Mouse (Mus musculus) forebrain, embryonic 14.5 days (tissue): ENCODE measurements around the gene Col13a1. TPM values are rescaled to one million over a fixed set of nuclear protein-coding genes. Genes with fewer than 3 reads are reported as not detected.

Experiments used
- ATAC-seq: fragments of 200-750 bp; cut with Nextera tagmentation; 2 replicates; pipeline ENCODE4 v1.8.0; 2017; ENCODE audit warnings: mild to moderate bottlenecking, moderate library complexity
- DNase-seq: peaks from one replicate; pipeline ENCODE4 v3.0.0-alpha.2; 2015; ENCODE audit warnings: low spot score
- H3K27ac ChIP-seq: fragments of 300-500 bp; sonication (generic); 2 replicates; pipeline ENCODE4 v1.5.1; 2014; ENCODE audit warnings: low read depth, mild to moderate bottlenecking, control low read depth, low read length, moderate library complexity
- H3K27me3 ChIP-seq: fragments of 300-500 bp; sonication (generic); replicated peaks from 2 replicates; pipeline ENCODE4 v1.6.1; 2014; ENCODE audit warnings: low read length, control low read depth, mixed read lengths; ENCODE audit not compliant: control insufficient read depth, insufficient read depth
- H3K36me3 ChIP-seq: fragments of 300-500 bp; sonication (generic); 2 replicates; pipeline ENCODE4 v1.6.1; 2014; ENCODE audit warnings: low read length, control low read depth; ENCODE audit not compliant: control insufficient read depth, insufficient read depth
- H3K4me1 ChIP-seq: fragments of 300-500 bp; sonication (generic); 2 replicates; pipeline ENCODE4 v1.6.1; 2014; ENCODE audit warnings: antibody characterized with exemption, low read length, control low read depth; ENCODE audit not compliant: control insufficient read depth, insufficient read depth
- H3K4me2 ChIP-seq: fragments of 300-500 bp; sonication (generic); 2 replicates; pipeline ENCODE4 v1.6.1; 2014; ENCODE audit warnings: mild to moderate bottlenecking, control low read depth, low read length
- H3K4me3 ChIP-seq: fragments of 300-500 bp; sonication (generic); 2 replicates; pipeline ENCODE4 v1.5.1; 2014; ENCODE audit warnings: low read depth, low read length, control low read depth
- H3K9ac ChIP-seq: fragments of 300-500 bp; sonication (generic); 2 replicates; pipeline ENCODE4 v1.6.1; 2014; ENCODE audit warnings: mild to moderate bottlenecking, low read length, control low read depth, moderate library complexity
- H3K9me3 ChIP-seq: fragments of 300-500 bp; sonication (generic); replicated peaks from 2 replicates; pipeline ENCODE4 v1.6.1; 2016; ENCODE audit warnings: low read length, control low read depth, mixed read lengths; ENCODE audit not compliant: control insufficient read depth
- WGBS: fragments of 180-500 bp; shearing (Covaris S2); extraction: QIAGEN DNeasy Blood & Tissue Kit; methylation state at CpG from one replicate; pipeline ENCODE4 v1.1.7; 2014; 5-methylcytosine and 5-hydroxymethylcytosine counted together
- polyA plus RNA-seq: library from polyadenylated mRNA; unstranded; fragments of >200 nt; fragmentation: Nextera tagmentation; extraction: Ambion mirVana; gene quantifications from 2 replicates; pipeline ENCODE4 v1.2.1, GENCODE M21; 2014

Gene Col13a1
- polyA plus RNA-seq, 1 experiment from 2014 or later: 0.41 TPM

DNA sequence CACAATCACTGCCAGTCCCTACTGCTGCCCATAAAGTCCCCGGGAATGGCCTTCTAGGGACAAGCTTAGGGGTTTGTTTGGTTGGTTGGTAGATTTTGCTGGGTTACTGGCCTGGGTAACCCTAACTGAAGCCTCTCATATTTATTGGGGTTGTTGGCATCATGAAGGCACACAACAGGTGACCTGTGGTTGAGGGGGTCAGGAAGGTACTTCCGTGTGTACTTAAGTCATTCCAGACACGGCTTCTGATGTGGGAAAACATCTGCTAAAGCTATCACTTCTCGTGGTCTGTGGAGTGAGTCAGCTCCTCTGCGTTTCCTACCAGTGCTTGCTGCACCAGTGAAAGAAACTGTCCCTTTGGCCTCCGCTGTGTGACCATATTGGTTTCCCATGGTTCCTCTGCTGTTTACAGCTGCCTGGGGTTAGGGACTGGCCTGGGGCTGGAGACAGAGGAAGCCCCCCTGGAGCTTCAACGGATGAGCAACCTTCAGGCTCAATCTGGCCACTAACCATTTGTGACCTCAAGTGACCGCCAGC is 123.7 kb downstream of the Col13a1 start:
- no peak overlapping the region for H3K4me2 ChIP-seq
- H3K27ac ChIP-seq: no peak overlapping the region
- DNase-seq (no peak), ATAC-seq (no peak)
- H3K27me3 ChIP-seq: no peaks in the 10 kb centered on the region
- WGBS: 87% methylated on average over 8 of the region's 8 CpGs
- no peak overlapping the region for H3K9ac ChIP-seq
- no peak overlapping the region for H3K4me3 ChIP-seq
- H3K9me3 ChIP-seq: no peaks in the 10 kb centered on the region
- no peaks in the 10 kb centered on the region for H3K36me3 ChIP-seq
- H3K4me1 ChIP-seq: no peaks in the 10 kb centered on the region

DNA sequence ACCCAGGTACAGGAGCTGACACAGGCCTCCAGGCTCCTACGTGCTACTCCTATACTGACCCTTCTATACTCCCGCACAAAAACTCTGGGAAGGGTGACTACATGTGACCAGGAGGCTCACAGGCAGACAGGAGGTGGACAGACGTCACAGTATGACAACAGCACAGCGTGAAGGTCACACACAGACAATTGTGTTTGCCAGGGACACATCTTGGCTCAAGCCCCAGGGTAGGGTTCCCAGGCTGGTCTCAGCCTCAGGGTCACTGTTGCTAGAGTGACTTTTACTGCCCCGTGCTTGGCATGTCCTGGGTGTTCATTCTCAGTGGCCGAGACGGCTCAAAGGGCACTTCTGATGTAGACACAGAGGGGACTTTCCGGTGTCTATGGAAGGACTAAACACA is 126.1 kb downstream of the Col13a1 start:
- Histone ChIP-seq H3K27me3 (no peaks in the 10 kb centered on the region), H3K4me2 (no peak overlapping the region), H3K27ac (no peak overlapping the region), H3K36me3 (no peaks in the 10 kb centered on the region), H3K4me1 (no peaks in the 10 kb centered on the region), H3K4me3 (no peak overlapping the region), H3K9me3 (no peaks in the 10 kb centered on the region), H3K9ac (no peak overlapping the region)
- no peak for ATAC-seq
- 84% methylated on average over 8 of the region's 8 CpGs for WGBS
- DNase-seq: no peak

DNA sequence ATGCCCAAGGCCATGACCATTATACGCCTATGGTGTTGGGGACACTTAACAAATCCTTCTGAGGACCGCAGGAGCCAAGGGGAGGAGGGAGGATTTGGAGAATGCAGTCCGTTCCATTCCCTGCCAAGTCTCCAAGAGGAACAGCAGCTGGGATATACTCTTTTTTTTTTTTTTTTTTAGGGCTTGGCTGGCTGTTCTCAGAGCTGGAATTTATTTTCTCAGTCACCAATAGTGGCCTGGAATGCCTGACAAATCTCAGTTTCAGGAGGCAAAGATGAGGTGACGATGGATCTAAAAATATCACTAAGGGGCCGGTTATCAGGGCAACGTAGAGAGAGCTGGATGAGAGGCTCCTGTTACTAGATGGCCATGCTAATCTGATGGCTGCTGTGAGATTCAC is 130.4 kb downstream of the Col13a1 start:
- no peaks in the 10 kb centered on the region for H3K36me3 ChIP-seq
- no peaks in the 10 kb centered on the region for H3K27me3 ChIP-seq
- ATAC-seq (no peak), DNase-seq (no peak)
- no peak overlapping the region for H3K4me2 ChIP-seq
- no peaks in the 10 kb centered on the region for H3K9me3 ChIP-seq
- no peak overlapping the region for H3K9ac ChIP-seq
- no peak overlapping the region for H3K4me3 ChIP-seq
- H3K4me1 ChIP-seq: no peaks in the 10 kb centered on the region
- WGBS: 92% methylated on average over 6 of the region's 6 CpGs
- no peak overlapping the region for H3K27ac ChIP-seq

DNA sequence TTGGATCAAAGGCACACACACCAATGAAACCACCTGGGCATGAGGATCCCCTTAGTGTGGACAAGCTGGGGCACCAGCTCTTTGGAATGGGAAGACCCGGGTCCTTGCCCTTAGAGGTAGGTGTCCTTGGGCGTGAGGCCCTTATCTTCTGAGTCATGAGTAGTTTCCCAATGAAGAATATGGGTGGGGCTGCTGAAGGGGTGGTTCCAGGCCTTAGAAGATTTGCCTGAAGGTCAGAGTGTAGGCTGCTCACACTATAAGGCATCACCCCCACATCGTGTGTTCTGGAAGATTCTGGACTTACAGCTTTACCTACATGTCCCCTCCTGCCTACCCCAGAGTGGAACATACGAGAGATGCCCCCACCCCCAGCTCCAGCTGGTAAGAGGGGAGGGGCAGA is 133.4 kb downstream of the Col13a1 start:
- Histone ChIP-seq H3K4me2 (no peak overlapping the region), H3K27me3 (no peaks in the 10 kb centered on the region), H3K9me3 (no peaks in the 10 kb centered on the region), H3K36me3 (no peaks in the 10 kb centered on the region), H3K4me1 (no peaks in the 10 kb centered on the region), H3K4me3 (no peak overlapping the region), H3K9ac (no peak overlapping the region), H3K27ac (no peak overlapping the region)
- WGBS: 87% methylated on average over 4 of the region's 4 CpGs
- no peak for ATAC-seq
- DNase-seq: no peak

DNA sequence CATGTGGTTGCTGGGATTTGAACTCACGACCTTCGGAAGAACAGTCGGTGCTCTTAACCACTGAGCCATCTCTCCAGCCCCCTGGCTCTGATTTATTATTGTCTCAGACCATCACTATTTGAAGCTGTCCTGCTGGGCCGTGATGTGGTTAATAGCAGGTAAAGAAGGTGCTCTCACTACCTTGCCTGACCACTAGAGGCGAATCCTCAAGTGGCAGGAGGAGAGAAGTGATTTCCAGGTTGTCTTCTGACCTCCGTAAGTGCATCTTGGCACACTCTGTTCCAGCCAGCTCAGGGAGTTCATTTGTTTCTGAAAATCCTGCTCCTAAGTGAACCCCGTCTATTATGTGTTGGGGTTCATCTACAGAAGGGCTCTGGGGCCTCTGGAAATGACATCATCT is 134.4 kb downstream of the Col13a1 start:
- DNase-seq: no peak
- Histone ChIP-seq H3K27me3 (no peaks in the 10 kb centered on the region), H3K4me3 (no peak overlapping the region), H3K9me3 (no peaks in the 10 kb centered on the region), H3K27ac (no peak overlapping the region), H3K4me1 (no peaks in the 10 kb centered on the region), H3K9ac (no peak overlapping the region), H3K36me3 (no peaks in the 10 kb centered on the region), H3K4me2 (no peak overlapping the region)
- ATAC-seq: no peak
- 77% methylated on average over 7 of the region's 7 CpGs for WGBS

DNA sequence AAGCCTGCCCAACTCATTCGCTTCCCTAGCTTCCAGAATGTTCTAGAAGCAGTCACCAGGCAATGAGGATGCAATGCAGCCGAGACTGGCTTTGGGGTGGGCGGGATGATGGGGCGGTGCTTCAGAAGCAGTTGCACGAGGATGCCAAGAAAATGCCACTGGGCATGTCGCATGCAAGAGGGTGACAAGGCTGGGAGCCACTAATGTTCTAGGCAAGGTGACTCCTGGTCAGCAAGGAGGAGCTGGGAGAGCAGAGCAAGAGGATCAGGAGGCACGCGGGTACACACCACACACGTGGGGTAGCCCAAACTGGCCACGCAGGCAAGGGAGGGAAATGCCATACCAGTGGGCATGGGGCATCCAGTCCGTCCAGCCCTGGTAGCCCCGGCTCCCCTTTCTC is 136.6 kb downstream of the Col13a1 start:
- H3K36me3 ChIP-seq: no peaks in the 10 kb centered on the region
- H3K9ac ChIP-seq: no peak overlapping the region
- no peaks in the 10 kb centered on the region for H3K27me3 ChIP-seq
- WGBS: 89% methylated on average over 12 of the region's 12 CpGs
- no peak overlapping the region for H3K4me2 ChIP-seq
- H3K4me1 ChIP-seq: no peaks in the 10 kb centered on the region
- DNase-seq (no peak), ATAC-seq (no peak)
- no peak overlapping the region for H3K4me3 ChIP-seq
- H3K27ac ChIP-seq: no peak overlapping the region
- no peaks in the 10 kb centered on the region for H3K9me3 ChIP-seq

DNA sequence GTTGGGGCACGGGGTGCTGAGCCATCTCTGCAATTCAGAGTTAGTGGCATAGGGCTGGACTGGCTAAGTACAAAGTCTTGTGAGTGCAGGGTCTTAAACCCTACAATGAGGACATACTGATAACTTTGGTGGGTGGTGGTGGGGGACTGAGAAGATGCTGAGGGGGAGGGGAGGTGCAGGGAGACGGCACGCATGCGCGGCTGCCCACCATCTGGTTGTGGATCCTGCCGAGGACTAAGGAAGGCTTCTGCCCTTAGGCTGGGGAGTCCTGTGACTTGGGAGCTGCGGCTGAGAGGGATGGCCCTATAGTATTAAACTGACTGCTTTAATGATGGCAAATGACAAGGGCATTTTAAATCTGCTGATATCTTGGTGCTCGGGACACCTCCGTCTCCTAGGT is 139.6 kb downstream of the Col13a1 start:
- no peak overlapping the region for H3K27ac ChIP-seq
- H3K27me3 ChIP-seq: no peaks in the 10 kb centered on the region
- no peaks in the 10 kb centered on the region for H3K36me3 ChIP-seq
- H3K4me2 ChIP-seq: no peak overlapping the region
- ATAC-seq (no peak), DNase-seq (no peak)
- no peaks in the 10 kb centered on the region for H3K4me1 ChIP-seq
- WGBS: 82% methylated on average over 9 of the region's 9 CpGs
- H3K9ac ChIP-seq: no peak overlapping the region
- H3K4me3 ChIP-seq: no peak overlapping the region
- no peaks in the 10 kb centered on the region for H3K9me3 ChIP-seq

DNA sequence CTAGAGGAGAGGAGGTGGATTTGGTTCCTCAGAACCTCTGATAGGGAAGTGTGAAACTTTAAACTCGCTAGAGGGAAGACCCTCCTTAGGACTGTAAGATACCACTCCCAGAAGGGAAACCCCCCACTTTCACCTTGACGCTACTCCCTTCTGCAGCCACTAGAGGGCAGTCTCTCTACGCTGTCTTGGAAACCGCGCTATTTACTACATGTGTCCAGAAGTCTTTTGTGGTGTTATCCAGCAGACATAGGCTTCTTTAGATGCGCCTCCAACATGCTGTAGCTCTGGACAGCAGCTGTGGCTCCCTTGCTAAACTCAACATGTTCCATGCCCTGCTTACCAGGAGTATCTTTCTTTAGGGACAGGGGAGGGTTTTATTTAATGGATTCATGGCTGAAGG is 140.1 kb downstream of the Col13a1 start:
- no peaks in the 10 kb centered on the region for H3K4me1 ChIP-seq
- H3K9ac ChIP-seq: no peak overlapping the region
- ATAC-seq: peak; percentile 52; the same call in 1 of the 2 replicates
- no peak overlapping the region for H3K4me3 ChIP-seq
- DNase-seq: peak; percentile 90
- no peaks in the 10 kb centered on the region for H3K36me3 ChIP-seq
- no peak overlapping the region for H3K27ac ChIP-seq
- H3K9me3 ChIP-seq: no peaks in the 10 kb centered on the region
- WGBS: 1% methylated on average over 6 of the region's 6 CpGs
- no peaks in the 10 kb centered on the region for H3K27me3 ChIP-seq
- H3K4me2 ChIP-seq: no peak overlapping the region

DNA sequence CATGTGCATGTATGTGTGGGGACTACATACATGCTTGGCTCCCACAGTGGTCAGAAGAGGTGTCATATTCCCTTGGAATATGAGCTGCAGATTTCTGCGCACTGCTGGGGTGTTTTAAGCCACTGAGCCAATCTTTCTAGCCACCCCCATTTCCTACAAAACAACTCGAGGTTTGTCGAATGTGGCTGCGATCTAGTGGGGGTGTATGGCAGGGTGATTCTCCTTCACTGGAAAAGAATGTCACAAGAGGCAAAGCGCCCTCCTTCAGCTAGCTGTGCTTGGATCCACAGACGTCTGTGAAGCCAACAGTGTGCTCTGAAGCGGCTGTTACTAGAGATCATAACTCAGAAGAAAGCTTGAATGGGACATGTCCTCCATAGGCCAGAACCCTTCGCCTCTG is 141.6 kb downstream of the Col13a1 start:
- DNase-seq (no peak), ATAC-seq (no peak)
- no peaks in the 10 kb centered on the region for H3K36me3 ChIP-seq
- H3K9me3 ChIP-seq: no peaks in the 10 kb centered on the region
- no peak overlapping the region for H3K9ac ChIP-seq
- no peaks in the 10 kb centered on the region for H3K27me3 ChIP-seq
- 81% methylated on average over 8 of the region's 8 CpGs for WGBS
- no peak overlapping the region for H3K27ac ChIP-seq
- no peaks in the 10 kb centered on the region for H3K4me1 ChIP-seq
- no peak overlapping the region for H3K4me3 ChIP-seq
- no peak overlapping the region for H3K4me2 ChIP-seq
